Mouse (Mus musculus): ENCODE data around the gene Csad. TPM values are rescaled to one million over a fixed set of nuclear protein-coding genes. Genes with fewer than 3 reads are reported as not detected.
A peak's percentile ranks its signal among the peaks of the same experiment; 100 is the strongest.

The Csad gene
- polyA plus RNA-seq, 1 experiment = 18.5 TPM

- no peak overlapping the region for H3K27ac ChIP-seq (ENCODE audit: control insufficient read depth, insufficient read depth, low read depth, low read length, poor library complexity)
- 75% methylated on average over 4 of the region's 4 CpGs for WGBS
These were observed 36.1 kb upstream of the Csad start for GRCm38 (mm10) chr15:102240607-102241006.

DNA sequence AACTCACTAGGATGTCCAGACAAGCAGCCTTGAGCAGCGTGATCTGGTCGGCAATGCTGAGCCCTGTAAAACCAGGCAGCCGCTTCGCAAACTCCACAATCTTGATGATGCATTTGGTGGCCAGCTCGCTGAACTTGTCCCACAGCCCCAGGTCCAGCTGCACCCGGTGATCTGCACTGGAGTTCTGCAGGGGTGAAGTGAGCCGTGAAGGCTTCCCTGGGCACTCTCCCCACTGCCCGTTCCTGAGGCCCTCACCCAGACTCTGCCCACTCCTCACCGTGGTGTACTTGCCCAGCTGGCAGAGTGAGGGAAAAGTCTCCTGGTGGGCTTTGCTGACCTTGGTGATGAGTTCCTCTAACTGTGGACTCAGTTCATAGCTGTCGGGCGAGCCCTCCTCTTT is 35.3 kb upstream of the Csad start:
- 82% methylated on average over 11 of the region's 11 CpGs for WGBS
- TF ChIP-seq CTCF (IDR thresholded peaks at IDR 0.05; ENCODE audit: control insufficient read depth, insufficient read depth, low read length) = no peak
- no peak for TF ChIP-seq POLR2A (IDR thresholded peaks at IDR 0.05; ENCODE audit: borderline replicate concordance, control insufficient read depth, low read depth, low read length)
- no peak overlapping the region for H3K4me3 ChIP-seq (replicated peaks; ENCODE audit: control insufficient read depth, low read depth, low read length)
- H3K4me1 ChIP-seq (ENCODE audit: control insufficient read depth, insufficient read depth, low read length) = peaks cover 1% of the 10 kb centered on the region; the same call in 1 of the 2 replicates
- no peak overlapping the region for H3K27ac ChIP-seq (ENCODE audit: control insufficient read depth, insufficient read depth, low read depth, low read length, poor library complexity)

More at GRCm38 (mm10) chr15:102240607-102241006, 36.1 kb upstream of the Csad start:
- H3K4me3 ChIP-seq (replicated peaks; ENCODE audit: control insufficient read depth, low read depth, low read length) = no peak overlapping the region
- TF ChIP-seq CTCF (IDR thresholded peaks at IDR 0.05; ENCODE audit: control insufficient read depth, insufficient read depth, low read length) (no peak), POLR2A (IDR thresholded peaks at IDR 0.05; ENCODE audit: borderline replicate concordance, control insufficient read depth, low read depth, low read length) (no peak)
- H3K4me1 ChIP-seq (ENCODE audit: control insufficient read depth, insufficient read depth, low read length) = peaks cover 1% of the 10 kb centered on the region; the same call in 1 of the 2 replicates

GRCm38 (mm10) chr15:102239260-102239590 is 34.7 kb upstream of the Csad start:
- peaks cover 5% of the 10 kb centered on the region for H3K4me1 ChIP-seq (ENCODE audit: control insufficient read depth, insufficient read depth, low read length)
- peak; percentile 85 for TF ChIP-seq CTCF (IDR thresholded peaks at IDR 0.05; ENCODE audit: control insufficient read depth, insufficient read depth, low read length)
- no peak for TF ChIP-seq POLR2A (IDR thresholded peaks at IDR 0.05; ENCODE audit: borderline replicate concordance, control insufficient read depth, low read depth, low read length)
- WGBS = 21% methylated on average over 9 of the region's 9 CpGs
- no peak overlapping the region for H3K27ac ChIP-seq (ENCODE audit: control insufficient read depth, insufficient read depth, low read depth, low read length, poor library complexity)
- no peak overlapping the region for H3K4me3 ChIP-seq (replicated peaks; ENCODE audit: control insufficient read depth, low read depth, low read length)

DNA sequence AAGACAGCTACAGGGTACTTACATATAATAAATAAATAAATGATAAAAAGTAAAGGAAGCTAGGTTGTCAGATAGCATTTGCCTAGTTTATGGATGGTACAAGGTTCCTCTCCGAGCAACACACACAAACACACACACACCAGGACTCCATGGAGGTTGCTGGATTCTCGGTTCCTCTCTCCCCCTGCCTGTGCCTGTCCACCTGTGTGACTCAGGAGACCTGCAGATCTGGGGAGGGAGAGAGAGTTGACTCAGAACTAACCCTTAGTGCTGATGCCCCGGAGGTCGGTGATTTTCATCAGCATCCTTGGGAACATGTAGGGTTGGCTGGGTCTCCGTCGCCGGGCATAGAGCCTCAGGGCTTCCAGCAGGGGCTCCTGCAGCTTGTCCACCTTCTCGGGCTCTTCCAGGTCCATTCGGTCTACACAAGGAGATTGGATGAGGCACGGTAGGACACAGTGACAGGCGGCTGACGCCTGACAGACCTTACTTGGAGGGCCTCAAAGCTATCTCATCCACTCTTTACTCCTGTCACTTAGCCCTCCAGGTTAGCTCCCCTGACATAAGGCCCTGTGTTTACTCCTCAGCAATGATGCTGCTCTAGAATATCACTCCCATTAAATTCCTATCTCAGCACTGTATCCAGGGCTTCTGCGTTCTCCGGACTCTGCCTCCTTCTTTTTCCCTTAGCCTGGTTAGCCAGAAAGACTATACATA is 34.2 kb upstream of the Csad start:
- H3K4me3 ChIP-seq (replicated peaks; ENCODE audit: control insufficient read depth, low read depth, low read length) = no peak overlapping the region
- no peak overlapping the region for H3K27ac ChIP-seq (ENCODE audit: control insufficient read depth, insufficient read depth, low read depth, low read length, poor library complexity)
- WGBS = 81% methylated on average over 14 of the region's 14 CpGs
- TF ChIP-seq CTCF (IDR thresholded peaks at IDR 0.05; ENCODE audit: control insufficient read depth, insufficient read depth, low read length) (no peak), POLR2A (IDR thresholded peaks at IDR 0.05; ENCODE audit: borderline replicate concordance, control insufficient read depth, low read depth, low read length) (no peak)
- peaks cover 4% of the 10 kb centered on the region for H3K4me1 ChIP-seq (ENCODE audit: control insufficient read depth, insufficient read depth, low read length)

DNA sequence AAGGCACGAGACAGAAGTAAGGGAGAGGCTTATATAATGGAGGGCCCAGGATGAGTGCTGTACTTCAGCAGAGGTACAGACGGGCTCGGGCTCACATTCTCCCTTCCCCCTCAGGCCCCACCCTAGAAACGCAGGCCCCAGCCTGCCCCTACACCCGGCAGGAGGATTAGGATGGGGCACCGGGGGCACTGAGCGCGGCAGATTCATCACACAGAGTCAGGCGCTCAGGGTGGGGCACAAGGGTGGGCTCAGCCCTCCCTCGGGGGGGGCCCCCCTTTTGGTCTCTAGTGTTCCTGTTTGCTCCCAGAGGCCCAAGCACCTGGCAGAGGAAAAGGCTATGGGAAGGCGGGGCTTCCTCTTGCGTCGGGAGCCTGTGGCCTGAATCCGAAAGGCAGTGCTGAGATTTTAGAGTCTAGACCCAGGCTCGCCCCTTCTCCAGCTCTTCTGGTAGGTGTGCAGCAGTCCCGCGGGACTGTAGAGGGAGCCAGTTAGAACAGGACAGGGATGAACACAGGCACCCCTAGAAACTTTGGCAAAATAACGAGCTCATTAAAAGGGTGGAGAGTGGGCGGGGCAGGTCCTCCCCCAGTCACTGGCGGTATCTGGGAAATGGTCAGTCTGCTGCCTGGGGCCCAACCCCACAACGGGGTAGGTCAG is 31.0 kb upstream of the Csad start:
- 14% methylated on average over 21 of the region's 21 CpGs for WGBS
- TF ChIP-seq POLR2A (IDR thresholded peaks at IDR 0.05; ENCODE audit: borderline replicate concordance, control insufficient read depth, low read depth, low read length) (no peak), CTCF (IDR thresholded peaks at IDR 0.05; ENCODE audit: control insufficient read depth, insufficient read depth, low read length) (no peak)
- H3K4me1 ChIP-seq (ENCODE audit: control insufficient read depth, insufficient read depth, low read length) = peaks cover 7% of the 10 kb centered on the region
- H3K27ac ChIP-seq (ENCODE audit: control insufficient read depth, insufficient read depth, low read depth, low read length, poor library complexity) = peak overlapping the region; percentile 35; the same call in 1 of the 2 replicates
- H3K4me3 ChIP-seq (replicated peaks; ENCODE audit: control insufficient read depth, low read depth, low read length) = no peak overlapping the region

DNA sequence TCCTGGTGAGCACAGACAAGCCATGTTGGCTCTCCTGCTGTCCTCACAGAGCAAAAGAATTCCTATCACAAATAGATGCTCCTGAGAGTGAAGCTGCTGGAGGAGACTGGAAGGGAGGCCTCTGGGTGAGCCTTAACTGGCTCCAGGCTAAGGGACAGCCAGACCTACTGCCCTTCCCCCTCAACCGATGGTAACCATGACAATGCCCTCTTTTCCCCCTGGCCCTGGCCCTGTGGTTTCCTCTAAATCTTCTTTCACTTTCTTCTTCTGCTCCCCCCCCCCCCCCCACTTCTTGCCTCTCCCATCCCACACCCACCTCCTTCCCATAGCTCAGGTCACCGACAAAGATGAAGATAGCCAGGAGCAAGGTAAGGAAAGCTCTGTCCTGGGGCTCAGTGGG is 29.4 kb upstream of the Csad start:
- no peak overlapping the region for H3K4me3 ChIP-seq (replicated peaks; ENCODE audit: control insufficient read depth, low read depth, low read length)
- WGBS = 0% methylated on average over 2 of the region's 2 CpGs
- H3K27ac ChIP-seq (ENCODE audit: control insufficient read depth, insufficient read depth, low read depth, low read length, poor library complexity) = no peak overlapping the region
- TF ChIP-seq POLR2A (IDR thresholded peaks at IDR 0.05; ENCODE audit: borderline replicate concordance, control insufficient read depth, low read depth, low read length) (no peak), CTCF (IDR thresholded peaks at IDR 0.05; ENCODE audit: control insufficient read depth, insufficient read depth, low read length) (no peak)
- H3K4me1 ChIP-seq (ENCODE audit: control insufficient read depth, insufficient read depth, low read length) = peaks cover 7% of the 10 kb centered on the region

DNA sequence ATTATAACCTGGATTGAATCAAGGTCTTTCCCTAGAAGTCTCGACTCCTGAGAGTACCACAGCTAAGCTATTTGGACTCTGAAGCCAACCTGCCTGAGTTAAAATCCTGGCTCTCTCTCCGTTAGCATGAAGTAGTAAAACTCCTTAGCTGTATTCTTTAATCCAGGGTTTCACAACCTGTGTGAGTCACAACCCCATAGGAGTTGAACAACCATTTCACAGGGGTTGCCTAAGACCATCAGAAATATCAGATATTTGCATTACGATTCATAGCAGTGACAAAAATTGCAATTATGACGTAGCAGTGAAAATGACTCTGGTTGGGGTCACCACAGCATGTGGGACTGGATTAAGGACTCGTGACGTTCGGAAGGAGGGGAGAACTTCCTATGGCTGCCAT is 28.2 kb upstream of the Csad start:
- Histone ChIP-seq H3K27ac (ENCODE audit: control insufficient read depth, insufficient read depth, low read depth, low read length, poor library complexity) (no peak overlapping the region), H3K4me3 (replicated peaks; ENCODE audit: control insufficient read depth, low read depth, low read length) (no peak overlapping the region), H3K4me1 (ENCODE audit: control insufficient read depth, insufficient read depth, low read length) (peaks cover 7% of the 10 kb centered on the region)
- no peak for TF ChIP-seq POLR2A (IDR thresholded peaks at IDR 0.05; ENCODE audit: borderline replicate concordance, control insufficient read depth, low read depth, low read length)
- no peak for TF ChIP-seq CTCF (IDR thresholded peaks at IDR 0.05; ENCODE audit: control insufficient read depth, insufficient read depth, low read length)
- 60% methylated on average over 7 of the region's 7 CpGs for WGBS

DNA sequence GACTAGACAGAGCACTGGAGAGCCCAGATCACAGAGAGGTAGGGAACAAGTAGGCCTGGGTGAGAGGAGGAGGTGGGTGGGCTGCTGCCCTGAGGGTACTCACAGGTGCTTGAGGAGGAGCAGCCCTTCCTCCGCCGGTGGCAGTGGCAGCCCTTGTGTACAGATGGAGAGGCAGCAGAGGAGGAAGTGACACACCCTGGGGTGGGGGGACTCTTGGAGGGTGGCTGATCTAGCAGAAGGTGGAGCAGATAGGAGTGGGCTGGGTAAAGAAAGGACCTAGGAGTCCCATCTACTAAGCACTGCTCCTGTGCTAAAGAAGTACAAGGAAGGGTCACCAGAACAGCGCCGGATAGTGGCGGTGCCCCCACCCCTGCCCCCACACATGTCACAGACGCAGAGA is 27.2 kb upstream of the Csad start, which contains the start of gene Itgb7:
Gene Itgb7, minus strand, starts transcription at position 197 of the 400 bp plus-strand sequence.
- Histone ChIP-seq H3K4me1 (ENCODE audit: control insufficient read depth, insufficient read depth, low read length) (peaks cover 7% of the 10 kb centered on the region), H3K4me3 (replicated peaks; ENCODE audit: control insufficient read depth, low read depth, low read length) (peak within 1 kb of the TSS; percentile 71), H3K27ac (ENCODE audit: control insufficient read depth, insufficient read depth, low read depth, low read length, poor library complexity) (peak within 1 kb of the TSS; percentile 44)
- TF ChIP-seq CTCF (IDR thresholded peaks at IDR 0.05; ENCODE audit: control insufficient read depth, insufficient read depth, low read length) (no peak), POLR2A (IDR thresholded peaks at IDR 0.05; ENCODE audit: borderline replicate concordance, control insufficient read depth, low read depth, low read length) (peak; percentile 74; the same call in 1 of the 2 replicates)
- WGBS = under 1% methylated on average over 6 of the region's 6 CpGs
